Mouse (Mus musculus) ES-Bruce4 (cell line): ENCODE measurements around the gene Itga9. TPM values are rescaled to one million over a fixed set of nuclear protein-coding genes. Genes with fewer than 3 reads are reported as not detected.

Source experiments
- H3K27ac ChIP-seq: 2 replicates; pipeline ENCODE4 v1.5.1; 2012; ENCODE audit warnings: low read length, inconsistent platforms; ENCODE audit not compliant: insufficient read depth
- H3K27me3 ChIP-seq: 2 replicates; pipeline ENCODE4 v1.6.1; 2012; ENCODE audit warnings: mild to moderate bottlenecking, low read length, inconsistent platforms; ENCODE audit not compliant: control insufficient read depth, poor library complexity, insufficient read depth, severe bottlenecking
- H3K36me3 ChIP-seq: 2 replicates; pipeline ENCODE4 v1.6.1; 2012; ENCODE audit warnings: inconsistent platforms, mild to moderate bottlenecking, low read length, moderate library complexity; ENCODE audit not compliant: control insufficient read depth, poor library complexity, insufficient read depth, severe bottlenecking
- H3K4me1 ChIP-seq: one replicate; pipeline ENCODE4 v1.8.1; 2011; ENCODE audit warnings: low read length; ENCODE audit not compliant: control insufficient read depth, insufficient read depth
- H3K4me3 ChIP-seq: 2 replicates; pipeline ENCODE4 v1.5.1; 2011; ENCODE audit warnings: low read depth, mild to moderate bottlenecking, low read length
- H3K9ac ChIP-seq: 2 replicates; pipeline ENCODE4 v1.6.1; 2012; ENCODE audit warnings: low read depth, mild to moderate bottlenecking, inconsistent platforms; ENCODE audit not compliant: poor library complexity, severe bottlenecking
- H3K9me3 ChIP-seq: replicated peaks from 2 replicates; pipeline ENCODE4 v1.6.1; 2012; ENCODE audit warnings: mild to moderate bottlenecking, low read length, inconsistent platforms; ENCODE audit not compliant: control insufficient read depth, poor library complexity, insufficient read depth, severe bottlenecking
- CTCF ChIP-seq: IDR thresholded peaks from one replicate; pipeline ENCODE4 v1.8.1; 2011; ENCODE audit warnings: low read depth, low read length
- EP300 ChIP-seq: IDR thresholded peaks from 2 replicates; pipeline ENCODE4 v1.6.1; 2011; ENCODE audit warnings: low read depth, low read length; ENCODE audit not compliant: insufficient read depth
- POLR2A ChIP-seq: IDR thresholded peaks from one replicate; pipeline ENCODE4 v1.8.1; 2011; ENCODE audit warnings: low read length; ENCODE audit not compliant: insufficient read depth
- polyA plus RNA-seq: library from polyadenylated mRNA; stranded (reverse); fragments of >200 nt; gene quantifications from 2 replicates; pipeline ENCODE4 v1.2.4, GENCODE M21; 2011; ENCODE audit warnings: low read depth; ENCODE audit not compliant: missing spikeins, insufficient read depth, insufficient read length

Itga9 gene
- polyA plus RNA-seq, 1 experiment = 5.2 TPM

- Histone ChIP-seq H3K9me3 (no peaks in the 10 kb centered on the region), H3K27ac (no peak overlapping the region), H3K9ac (no peak overlapping the region), H3K27me3 (no peaks in the 10 kb centered on the region), H3K4me3 (no peak overlapping the region), H3K36me3 (no peaks in the 10 kb centered on the region), H3K4me1 (peaks cover 8% of the 10 kb centered on the region)
- TF ChIP-seq POLR2A (no peak), EP300 (no peak), CTCF (no peak)
Observed at GRCm38 (mm10) chr9:118949654-118950053, 343.2 kb downstream of the Itga9 start.

GRCm38 (mm10) chr9:118950061-118950460 lies 343.6 kb downstream of the Itga9 start:
- no peak overlapping the region for H3K27ac ChIP-seq
- no peak overlapping the region for H3K4me3 ChIP-seq
- peaks cover 8% of the 10 kb centered on the region for H3K4me1 ChIP-seq
- H3K27me3 ChIP-seq = no peaks in the 10 kb centered on the region
- H3K36me3 ChIP-seq = no peaks in the 10 kb centered on the region
- H3K9me3 ChIP-seq = no peaks in the 10 kb centered on the region
- H3K9ac ChIP-seq = no peak overlapping the region
- TF ChIP-seq EP300 (no peak), POLR2A (no peak), CTCF (no peak)

Other genes with a start within 250 kb of the Itga9 start
- 7.9 and 8.2 TPM in 2 replicates for gene Eomes, start 128.5 kb upstream of the Itga9 start, polyA plus RNA-seq
- gene Golga4, start 100.4 kb upstream of the Itga9 start, polyA plus RNA-seq = 132 and 143 TPM in 2 replicates